Mouse (Mus musculus) frontal cortex, postnatal 36 days (tissue): ENCODE measurements at regions not wholly inside any gene's neighbourhood (a gene's known extent, or its start where the extent isn't known, plus 50 kb on each side); places are given as distances from the start of the nearest gene placed in this dataset.
A peak's percentile ranks its signal among the peaks of the same experiment; 100 is the strongest.

ENCODE experiments used
- DNase-seq, 2 experiments: peaks; one replicate each; pipeline ENCODE4 v3.0.0; 2022; ENCODE audit warnings: low spot score in 2 of 2

DNA sequence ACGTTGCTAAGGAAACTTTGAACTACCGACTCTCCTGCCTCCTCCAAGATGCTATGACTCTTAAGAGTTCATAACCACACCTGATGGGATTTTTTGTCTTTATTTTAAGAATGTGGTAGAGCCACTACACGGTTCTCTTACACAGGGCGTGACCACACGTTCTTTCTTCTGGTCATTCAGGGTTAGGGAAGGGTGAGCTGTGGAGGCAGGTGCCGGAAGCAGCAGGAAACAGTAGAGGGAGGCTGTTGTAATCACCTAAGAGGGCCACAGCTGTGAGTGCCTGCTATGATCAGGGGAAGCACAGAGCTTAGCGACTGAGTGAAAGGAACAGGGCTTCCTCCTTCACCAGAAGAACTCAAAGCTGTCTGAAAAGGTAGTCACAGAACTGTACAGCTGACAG lies 50.6 kb upstream of the Larp1 start:
- no peak for DNase-seq

DNA sequence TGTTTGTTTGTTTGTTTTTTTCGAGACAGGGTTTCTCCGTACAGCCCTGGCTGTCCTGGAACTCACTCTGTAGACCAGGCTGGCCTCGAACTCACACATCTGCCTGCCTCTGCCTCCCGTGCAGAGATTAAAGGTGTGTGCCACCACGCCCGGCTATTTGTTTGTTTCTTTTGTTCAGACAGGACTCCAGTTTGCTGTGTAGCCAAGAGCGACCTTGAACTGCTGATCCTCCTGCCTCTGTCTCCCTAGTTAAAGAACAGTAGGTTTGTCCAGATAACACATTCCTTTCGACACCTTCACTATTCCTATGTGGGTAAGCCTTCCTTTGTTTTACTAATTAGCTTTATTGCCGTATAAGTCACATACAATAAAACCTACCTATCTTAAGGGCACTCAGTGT lies 52.0 kb upstream of the Larp1 start:
- DNase-seq, result no peak

DNA sequence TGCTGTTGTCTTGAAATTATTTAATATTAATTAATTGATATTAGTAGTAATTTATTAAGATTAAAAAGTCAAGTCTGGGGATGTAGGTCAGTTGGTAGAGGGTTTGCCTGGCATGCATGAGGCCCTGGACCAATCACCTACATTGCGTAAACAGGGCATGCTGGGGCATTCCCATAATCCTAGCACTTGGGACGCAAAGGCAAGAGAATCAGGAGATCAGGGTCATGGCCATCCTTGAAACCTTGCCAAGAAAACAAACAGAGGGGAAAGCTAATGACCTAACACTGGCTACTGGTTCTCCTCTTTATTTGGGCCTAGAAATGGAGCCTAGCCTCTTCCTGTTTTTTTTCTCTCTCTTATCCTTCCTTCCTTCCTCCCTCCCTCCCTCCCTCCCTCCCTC lies 52.8 kb upstream of the Larp1 start:
- DNase-seq, result no peak

DNA sequence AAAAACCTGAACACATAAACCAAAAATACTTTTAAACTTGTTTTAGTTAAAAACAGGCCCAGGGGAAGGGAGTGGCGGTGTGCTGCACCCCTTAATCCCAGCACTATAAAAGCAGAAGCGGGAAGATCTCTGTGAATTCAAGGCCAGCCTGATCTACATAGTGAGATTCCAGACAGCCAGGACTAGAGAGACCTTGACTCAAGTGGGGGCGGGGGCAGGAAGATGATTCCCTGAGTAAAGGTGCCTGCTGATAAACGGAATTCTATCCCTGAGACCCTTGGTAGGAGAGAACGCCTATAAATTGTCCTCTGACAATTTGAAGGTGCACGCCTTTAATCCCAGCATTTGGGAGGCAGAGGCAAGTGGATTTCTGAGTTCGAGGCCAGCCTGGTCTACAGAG lies 53.4 kb upstream of the Larp1 start:
- DNase-seq, result no peak

DNA sequence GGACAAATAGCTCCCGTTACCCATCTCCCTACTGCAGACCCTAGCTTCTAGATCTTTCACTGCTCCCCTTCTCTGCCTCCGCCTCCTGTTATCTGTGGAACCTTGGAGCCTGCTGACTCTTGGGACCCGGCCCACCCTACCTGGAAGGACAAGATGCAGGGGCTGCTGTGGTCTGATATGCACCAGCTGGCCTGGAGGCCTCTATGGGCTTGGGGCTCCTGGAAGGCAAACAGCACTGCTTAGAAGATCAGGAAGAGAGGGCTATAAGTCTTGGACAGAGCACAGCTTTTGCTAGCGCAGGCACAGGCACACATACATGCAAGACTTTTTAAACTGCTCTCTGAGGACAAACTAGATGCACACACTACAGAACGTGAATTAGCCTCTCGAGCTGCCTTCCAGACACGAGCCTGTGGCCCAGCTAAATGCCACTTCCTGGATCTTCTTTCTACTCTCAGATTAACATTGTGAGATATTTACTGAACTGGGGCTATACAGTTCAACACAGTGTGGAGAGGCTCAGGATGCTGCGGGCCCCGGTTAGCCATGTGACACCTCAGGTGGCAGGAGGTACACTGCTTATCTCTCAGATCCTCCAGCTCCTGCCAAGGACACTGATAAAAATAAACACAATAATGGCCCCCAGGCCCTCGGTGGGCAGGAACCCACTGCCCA lies 54.2 kb upstream of the Larp1 start:
- no peak for DNase-seq

DNA sequence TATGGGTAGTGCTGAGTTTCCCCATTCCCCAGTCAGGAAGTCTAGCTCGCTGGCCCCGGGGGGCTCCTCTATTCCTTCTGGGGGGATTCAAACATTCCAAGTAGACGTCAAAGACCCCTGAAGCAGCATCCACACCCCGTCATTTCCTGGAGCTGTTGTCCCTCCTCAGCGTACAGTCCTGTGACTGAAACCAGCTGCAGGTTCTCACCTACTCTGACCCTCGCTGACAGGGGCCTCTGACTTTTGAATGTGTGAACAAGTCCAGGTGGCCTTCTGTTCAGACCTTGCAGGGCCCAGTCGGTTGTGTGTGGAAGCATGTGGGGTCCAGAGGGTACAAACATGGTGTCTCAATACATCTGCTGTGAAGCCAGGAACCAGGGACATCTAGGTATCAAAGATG lies 55.2 kb upstream of the Larp1 start:
- no peak for DNase-seq

DNA sequence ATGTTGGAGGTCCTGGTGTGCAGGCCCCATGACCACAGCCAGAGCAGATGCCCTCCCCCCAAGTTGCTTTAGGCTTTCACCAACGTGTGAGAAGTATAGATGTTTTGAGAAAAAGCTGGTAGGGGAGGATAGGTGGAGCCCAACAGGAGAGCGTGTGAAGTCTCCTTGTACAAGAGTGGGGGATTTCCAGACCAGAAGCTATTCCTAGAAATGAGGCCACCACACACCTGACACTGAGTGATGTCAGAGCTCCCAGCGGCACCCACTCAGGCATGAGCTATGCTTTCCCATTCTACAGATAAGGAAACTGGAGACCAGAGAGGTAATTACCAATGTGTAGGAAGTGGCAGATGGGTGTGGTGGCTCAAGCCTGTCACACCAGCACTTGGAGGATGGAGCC lies 56.2 kb upstream of the Larp1 start:
- no peak for DNase-seq

DNA sequence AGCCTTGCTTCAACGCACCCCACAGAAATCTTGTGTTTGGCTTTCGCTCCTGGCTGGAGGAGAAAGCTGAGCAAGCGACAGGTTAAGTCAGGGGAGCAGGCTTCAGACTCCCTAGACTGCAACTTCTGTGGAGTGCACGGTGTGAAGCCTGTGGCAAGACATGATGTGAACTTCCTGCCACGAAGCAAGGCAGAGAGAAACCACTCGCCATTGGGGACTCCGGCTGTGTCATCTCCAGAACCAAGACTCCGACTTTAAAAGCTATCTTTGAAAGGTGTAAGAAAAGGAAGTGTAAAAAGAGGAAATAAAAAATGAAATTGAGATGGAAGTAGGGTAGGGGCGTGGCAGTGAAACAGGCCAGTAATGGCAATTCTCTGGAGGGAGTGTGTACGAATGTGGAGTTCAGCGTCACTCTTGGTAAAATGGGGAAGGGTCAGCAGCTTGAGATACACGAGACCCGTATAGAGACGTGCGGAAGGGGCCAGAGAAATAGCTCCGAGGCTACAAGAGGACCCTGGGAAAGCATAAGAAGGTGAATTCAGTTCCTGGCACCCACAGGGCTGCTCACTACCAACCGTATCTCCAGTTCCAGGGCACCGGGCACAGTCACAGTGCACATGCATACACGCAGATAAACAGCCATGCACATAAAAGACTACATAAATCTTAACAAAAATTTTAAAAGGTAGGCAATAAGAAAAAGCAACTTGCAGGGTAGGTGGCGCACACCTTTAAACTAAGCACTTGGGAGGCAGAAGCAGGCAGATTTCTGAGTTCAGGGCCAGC lies 57.1 kb upstream of the Larp1 start:
- no peak for DNase-seq

DNA sequence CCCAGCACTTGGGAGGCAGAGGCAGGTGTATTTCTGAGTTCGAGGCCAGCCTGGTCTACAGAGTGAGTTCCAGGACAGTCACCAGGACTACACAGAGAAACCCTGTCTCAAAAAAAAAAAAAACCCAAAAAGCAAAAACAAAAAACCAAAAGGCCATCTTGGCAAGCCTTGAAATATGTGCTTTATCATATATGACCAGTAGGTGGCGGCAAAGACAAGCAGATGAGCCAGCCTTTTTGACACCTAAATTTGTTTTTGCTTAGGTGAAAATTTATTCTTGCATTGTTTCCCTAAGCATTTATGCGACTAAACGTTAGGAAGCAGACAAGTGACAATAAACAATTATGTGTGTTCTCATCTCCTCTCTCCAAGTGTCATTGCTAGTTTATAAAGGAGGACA lies 57.9 kb upstream of the Larp1 start:
- peak in 1 of 2 experiments; percentile 51 for DNase-seq

DNA sequence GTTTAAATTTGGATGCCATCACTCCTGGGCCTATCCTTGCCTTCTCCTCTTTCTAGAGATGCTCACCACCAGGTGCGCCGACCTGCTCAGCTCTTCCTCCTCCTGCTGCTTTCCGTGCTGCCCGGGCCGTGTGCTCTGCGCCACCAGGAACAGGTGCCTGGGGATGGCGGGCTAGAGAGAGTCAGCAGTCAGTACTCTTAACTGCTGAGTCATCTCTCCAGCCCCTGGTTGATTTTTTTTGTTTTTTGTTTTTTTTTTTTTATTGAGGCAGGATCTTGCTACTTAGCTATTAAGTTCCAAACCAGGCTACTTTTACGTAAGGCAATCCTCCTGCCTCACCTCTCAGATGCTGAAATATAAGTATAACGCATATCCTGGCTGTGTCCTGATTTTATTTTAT lies 59.8 kb upstream of the Larp1 start:
- no peak for DNase-seq

DNA sequence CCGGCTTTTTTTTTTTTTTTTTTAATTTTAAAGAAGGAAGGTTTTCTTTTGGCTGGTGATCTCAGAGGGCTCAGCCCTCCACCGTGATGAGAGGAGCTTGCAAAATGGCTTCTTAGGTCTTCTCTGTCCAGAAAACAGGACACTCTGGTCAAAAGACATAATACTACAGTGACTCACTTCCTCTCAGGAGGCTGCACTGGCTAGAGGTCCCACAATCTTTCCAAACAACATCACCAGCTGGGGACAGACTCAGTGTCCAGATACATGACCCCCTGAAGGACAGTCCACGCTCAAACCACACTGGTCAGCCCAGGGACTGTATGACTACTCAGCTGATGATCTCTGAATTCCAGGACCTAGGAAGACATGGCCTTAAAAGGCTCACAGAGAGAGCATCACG lies 61.5 kb upstream of the Larp1 start:
- no peak for DNase-seq

DNA sequence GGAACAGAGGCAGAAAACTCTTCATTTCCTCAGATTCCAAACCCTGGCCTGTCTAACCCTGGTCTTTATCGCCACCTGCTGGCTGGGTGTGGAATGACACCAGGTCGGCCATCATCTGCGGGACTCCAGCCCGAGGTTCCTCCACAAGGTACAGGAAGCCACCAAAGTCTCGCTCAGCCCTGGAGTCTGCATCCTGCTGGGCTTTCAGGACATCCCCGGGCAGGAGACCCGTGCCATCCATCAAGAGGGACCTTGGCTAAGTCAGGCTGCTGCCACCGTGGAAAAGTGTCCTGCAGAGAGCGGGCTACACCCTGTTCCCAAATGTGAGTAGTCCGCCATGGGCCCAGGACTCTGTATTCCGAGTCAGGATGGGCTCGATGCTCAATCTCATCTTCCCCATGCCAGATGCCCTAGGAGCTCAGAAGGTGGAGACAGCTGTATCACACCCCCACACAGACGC lies 74.4 kb upstream of the Larp1 start:
- peak; percentile 89 to 90 for DNase-seq

DNA sequence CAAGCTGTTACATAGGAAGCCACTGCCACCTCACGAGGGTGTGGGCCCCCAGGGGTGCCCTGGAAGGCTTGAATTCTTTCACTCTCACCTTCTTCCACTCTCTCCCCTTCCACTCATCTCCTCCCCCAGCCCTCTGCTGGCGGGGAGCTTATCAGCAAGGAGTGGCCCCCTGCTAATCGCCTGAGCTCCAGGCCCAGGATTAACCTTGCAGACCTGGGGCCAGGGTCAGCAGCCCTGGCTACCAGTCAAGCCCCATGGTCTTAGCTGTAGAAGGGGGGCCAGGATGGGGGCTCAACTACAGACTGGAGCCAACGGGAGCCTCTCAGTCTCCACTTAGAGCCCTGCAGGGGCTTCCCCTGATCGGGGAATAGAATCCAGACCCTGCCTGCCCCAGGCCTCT lies 75.8 kb upstream of the Larp1 start:
- no peak for DNase-seq

DNA sequence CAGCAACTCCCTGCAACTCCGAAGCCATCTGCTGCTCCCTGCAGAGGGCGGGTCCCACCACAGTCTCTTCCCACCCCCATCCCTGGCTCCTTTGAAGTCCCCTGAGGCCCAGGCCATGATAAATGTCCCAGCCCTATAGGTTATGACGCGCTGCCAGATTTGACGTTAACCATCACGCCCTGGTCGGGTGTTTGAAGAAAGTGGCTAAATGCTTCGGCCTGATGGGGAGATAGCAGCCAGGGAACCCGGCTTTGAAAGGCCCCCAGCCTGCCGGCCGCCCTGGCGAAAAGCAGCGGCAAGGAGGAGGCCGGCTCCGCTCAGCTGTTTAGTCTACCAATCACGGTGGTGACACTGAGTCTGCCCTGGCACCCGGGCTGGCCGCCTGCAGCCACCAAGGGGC lies 79.4 kb upstream of the Larp1 start:
- DNase-seq, result no peak

DNA sequence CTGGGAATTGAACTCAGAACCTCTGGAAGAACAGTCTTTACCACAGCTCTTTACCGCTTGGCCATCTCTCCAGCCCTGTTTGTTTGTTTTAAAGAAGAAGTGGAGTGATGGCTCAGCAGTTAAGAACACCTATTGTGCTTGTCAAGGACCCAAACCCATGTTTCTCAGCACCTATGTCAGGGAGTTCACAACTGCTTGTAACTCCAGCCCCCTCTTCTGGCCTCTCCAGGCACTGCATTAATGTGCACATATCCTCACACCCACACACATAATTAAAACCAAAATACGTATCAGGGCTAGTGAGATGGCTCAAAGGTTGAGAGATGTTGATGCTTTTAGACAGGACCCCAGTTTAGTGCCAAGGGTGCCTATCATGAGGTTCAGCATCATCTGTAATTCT lies 87.6 kb upstream of the Hand1 start:
- DNase-seq, result no peak

DNA sequence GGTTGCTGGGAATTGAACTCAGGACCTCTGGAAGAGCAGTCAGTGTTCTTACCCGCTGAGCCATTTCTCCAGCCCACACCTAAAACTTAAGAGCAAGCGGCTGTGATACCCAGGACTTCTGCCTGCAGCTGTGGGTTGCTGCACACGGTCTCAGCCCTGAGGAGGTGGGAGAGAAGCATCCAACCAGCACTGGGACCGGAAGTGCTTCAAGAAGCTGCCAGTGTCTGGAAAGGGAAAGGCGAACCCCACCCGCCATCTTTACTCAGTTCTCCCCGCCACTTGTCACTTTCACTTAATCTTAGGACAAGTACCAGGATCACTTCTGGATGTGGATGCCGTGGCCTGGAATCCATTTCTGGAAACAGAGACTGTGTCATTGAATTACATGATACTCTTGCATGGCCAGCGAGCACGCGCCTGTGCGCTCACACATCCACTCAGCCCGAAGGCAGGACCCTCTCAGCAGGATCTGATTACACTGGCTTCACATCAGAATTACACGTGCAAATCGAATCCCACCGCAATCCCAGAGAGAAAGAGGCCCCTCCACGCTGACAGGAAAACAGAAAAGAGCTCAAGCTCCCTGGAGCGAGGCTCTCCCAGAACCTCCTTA lies 85.9 kb upstream of the Hand1 start:
- DNase-seq, result no peak

DNA sequence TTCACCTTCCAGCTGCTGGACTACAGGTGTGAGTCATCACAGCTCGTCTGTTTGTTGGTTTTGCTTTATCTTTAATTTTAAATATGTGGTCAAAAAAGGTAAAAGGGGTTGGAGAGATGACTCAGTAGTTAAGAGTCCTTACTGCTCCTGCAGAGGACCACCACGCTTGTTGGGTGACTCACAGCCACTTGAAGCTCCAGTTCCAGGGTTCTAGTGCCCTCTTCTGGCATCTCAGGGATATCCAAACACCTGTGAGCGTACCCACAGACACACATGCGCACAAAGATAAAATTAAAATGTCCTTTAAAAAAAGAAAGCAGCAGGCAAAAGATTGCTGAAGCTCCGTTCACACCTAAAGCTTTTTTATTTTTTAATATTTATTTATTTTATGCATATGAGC lies 85.4 kb upstream of the Hand1 start:
- DNase-seq, result no peak

DNA sequence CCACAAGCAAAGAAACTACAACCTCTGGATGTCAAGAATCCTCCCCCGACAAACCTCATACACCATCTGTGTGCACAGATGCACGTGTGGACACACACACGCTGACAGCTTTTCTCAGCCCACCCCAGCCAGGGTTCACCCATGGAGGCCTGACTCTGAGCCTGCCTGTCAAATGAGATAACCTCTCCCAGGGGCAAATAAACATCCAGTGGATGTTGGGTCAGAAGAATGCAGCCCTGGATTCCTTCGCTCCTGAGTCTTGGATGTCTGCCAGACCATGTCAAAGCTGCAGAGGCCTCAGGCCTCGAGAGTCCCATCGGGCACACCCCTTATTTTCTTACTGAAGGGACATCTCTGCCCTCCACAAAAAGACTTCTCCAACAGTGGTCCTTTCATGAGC lies 83.4 kb upstream of the Hand1 start:
- no peak for DNase-seq

DNA sequence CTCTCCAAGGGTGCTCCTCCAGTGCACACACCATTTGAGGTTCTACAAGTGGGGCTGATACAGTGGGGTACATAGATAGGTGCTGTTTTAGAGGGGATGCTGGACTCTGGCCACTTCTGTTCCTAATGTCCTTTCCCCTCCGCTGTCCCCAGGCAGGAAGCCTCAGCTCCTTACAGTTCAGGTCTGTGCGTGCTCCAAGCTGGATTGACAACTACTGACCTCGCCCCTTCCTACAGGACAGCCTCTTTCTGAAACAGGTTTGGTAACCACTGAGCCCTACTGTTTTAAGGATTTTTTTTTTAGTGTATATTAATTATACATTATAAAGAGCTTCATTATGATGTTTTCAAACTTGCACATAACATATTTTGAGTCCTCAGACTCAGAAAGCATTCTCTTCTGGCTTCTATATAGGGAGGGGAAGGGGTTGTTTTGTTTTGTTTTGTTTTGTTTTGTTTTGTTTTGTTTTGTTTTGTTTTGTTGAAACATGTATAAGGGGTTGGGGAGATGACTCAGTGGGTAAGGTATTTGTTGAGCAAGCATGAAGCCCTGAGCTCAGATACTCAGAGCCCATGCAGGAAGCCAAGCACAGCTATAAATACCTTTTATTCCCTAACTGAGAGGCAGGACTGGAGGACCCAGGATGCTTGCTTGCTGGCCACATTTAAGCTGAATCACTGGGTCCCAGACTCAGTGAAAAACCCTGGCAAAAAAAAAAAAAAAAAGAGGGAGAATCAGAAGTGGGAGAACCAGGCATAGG lies 81.4 kb upstream of the Hand1 start:
- no peak for DNase-seq

DNA sequence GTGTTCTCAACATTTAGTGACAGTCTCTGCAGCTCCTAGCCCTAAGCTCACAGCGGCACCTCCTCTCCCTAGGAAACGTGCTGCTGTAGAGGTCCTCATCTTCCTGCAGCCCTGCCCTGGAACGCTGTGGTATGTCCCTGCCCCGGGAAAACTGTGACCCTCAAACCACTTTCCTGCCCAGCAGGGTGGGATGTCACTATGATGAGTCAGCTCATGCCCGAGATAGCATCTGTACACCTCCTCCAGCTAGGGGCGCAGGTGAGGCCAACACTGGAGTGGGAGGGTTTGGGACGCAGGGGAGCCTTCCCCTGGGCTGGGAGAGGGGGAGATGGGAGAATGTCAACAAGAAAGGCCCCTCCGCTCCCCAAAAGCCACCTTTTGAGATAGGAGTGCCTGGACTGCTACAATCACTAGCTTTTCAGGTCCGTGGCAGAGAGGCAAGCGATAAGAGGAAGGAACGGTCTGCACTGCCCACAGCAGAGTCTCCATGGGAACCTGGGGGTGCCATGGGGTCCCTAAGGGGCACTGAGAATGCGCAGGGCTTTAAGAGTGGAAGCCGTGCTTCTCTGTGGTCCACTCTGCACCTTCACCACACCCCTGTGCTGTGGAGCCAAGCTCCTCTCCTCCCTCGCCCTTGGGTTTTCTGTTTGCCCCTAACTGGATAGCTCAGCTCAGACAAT lies 80.5 kb upstream of the Hand1 start:
- no peak for DNase-seq

DNA sequence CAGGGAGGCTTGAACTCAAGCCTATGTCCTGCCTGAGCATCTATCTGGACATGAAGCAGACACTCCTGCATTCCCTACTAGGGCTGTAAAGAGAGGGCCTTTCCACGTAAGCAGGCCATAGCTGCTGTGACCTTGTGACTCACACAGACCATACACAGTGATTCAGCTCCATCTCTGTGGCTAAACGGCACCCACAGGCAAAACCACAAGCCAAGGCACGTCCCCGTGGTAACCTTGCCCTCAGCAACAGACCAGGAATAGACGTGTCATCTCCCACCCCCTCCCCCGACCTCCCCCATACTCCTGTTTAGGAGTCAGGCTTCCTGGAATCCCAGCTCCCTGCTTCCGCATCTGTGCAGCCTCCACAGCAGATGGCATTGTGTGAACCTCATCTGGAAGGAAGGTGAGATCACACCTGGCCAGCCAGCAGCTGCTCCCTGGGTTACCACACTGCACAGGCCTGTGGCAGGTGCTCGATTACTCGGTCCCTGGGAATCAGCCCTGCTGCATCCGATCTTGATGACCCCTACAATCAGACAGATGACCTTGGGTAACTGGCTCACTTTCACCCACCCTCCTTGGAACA lies 79.2 kb upstream of the Hand1 start:
- no peak for DNase-seq
